In the genomic region with DNA sequence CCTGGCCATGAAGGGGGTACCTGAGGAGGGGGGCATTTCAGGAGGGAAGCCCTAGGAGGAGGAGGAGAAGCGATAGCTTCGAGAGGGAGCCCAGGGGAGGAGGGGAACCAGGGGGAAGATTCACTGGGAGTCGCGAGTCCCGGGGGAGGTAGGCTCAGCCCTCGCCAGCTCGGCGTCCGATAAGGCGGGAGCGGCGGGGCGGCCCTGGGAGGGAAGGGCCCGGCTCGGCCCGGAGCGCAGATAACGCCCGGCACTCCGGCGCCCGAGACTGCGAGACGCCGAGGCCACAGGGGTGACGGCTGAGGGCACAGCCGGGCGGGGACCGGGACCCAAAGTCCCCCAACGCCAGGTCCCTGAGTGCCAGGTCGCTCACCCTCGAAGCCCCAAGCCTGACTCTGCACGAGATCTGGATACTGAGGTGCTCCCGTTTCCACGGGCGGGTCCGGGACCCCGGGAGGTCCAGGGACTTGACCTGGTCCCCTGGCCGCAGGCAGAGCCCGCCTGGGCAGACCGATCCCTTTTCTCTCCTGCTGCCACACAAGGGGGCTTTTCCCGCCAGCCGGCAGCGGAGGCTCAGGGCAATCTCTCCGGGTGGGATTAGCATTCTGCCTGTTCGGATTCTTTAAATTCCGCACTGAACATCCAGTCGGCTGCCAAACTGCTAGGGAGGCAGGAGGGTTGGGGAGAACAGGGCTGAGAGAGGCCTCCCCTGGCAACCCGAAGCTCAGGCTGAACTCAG, we compare ENCODE assay signal across 8 mouse cellular contexts. TPM values are rescaled to one million over a fixed set of nuclear protein-coding genes. Genes with fewer than 3 reads are reported as not detected.
DNase-seq lines count a peak whose midpoint lies in the region; ATAC-seq lines count a peak whose summit lies in the region.

No protein-coding gene starts in this region.

- peak overlapping the region; percentile 91 for H3K4me2 ChIP-seq in limb, embryonic 15.5 days
- H3K4me2 ChIP-seq in midbrain, embryonic 16.5 days (ENCODE audit: low read length) = peak overlapping the region; percentile 74

- H3K9ac ChIP-seq in limb, embryonic 15.5 days = peak overlapping the region; percentile 47
- H3K9ac ChIP-seq in midbrain, embryonic 16.5 days (ENCODE audit: low read depth, low read length) = peak overlapping the region; percentile 60

- ATAC-seq in erythroblast, adult 5-6 weeks (replicated peaks; ENCODE audit: low FRiP score, poor library complexity, severe bottlenecking) = peak; percentile 86
- 0 out of 2 replicates have a peak, but pooled peaks have one; percentile 8 for ATAC-seq in limb, embryonic 15.5 days (ENCODE audit: insufficient number of reproducible peaks, low FRiP score, low TSS enrichment, low read depth)
- ATAC-seq in midbrain, embryonic 16.5 days = 0 out of 2 replicates have a peak, but pooled peaks have one; percentile 39

- H3K27ac ChIP-seq in limb, embryonic 15.5 days = peak overlapping the region; percentile 81
- no peak overlapping the region for H3K27ac ChIP-seq in midbrain, embryonic 16.5 days (ENCODE audit: low read length)

- H3K4me3 ChIP-seq in limb, embryonic 15.5 days = peak overlapping the region; percentile 41
- H3K4me3 ChIP-seq in midbrain, embryonic 16.5 days (ENCODE audit: low read depth, low read length) = peak overlapping the region; percentile 37

- no peaks in the 10 kb centered on the region for H3K36me3 ChIP-seq in limb, embryonic 15.5 days
- no peaks in the 10 kb centered on the region for H3K36me3 ChIP-seq in midbrain, embryonic 16.5 days (ENCODE audit: control insufficient read depth, insufficient read depth, low read length)

- H3K4me1 ChIP-seq in limb, embryonic 15.5 days = peaks cover 41% of the 10 kb centered on the region
- H3K4me1 ChIP-seq in midbrain, embryonic 16.5 days (ENCODE audit: control insufficient read depth, insufficient read depth, low read length) = peaks cover 8% of the 10 kb centered on the region

- no peaks in the 10 kb centered on the region for H3K27me3 ChIP-seq in limb, embryonic 15.5 days
- peaks cover 14% of the 10 kb centered on the region for H3K27me3 ChIP-seq in midbrain, embryonic 16.5 days (ENCODE audit: control insufficient read depth, insufficient read depth, low read depth, low read length)

- no peaks in the 10 kb centered on the region for H3K9me3 ChIP-seq in limb, embryonic 15.5 days
- no peaks in the 10 kb centered on the region for H3K9me3 ChIP-seq in midbrain, embryonic 16.5 days (replicated peaks; ENCODE audit: control insufficient read depth, low read length, poor library complexity, severe bottlenecking)

- intact Hi-C loops in heart, postnatal 36 days (cut with DNase I) = no loop called here

- 2% methylated on average over 47 of the region's 49 CpGs for WGBS in limb, embryonic 15.5 days
- WGBS in midbrain, embryonic 16.5 days = under 1% methylated on average over 48 of the region's 49 CpGs

- peak; percentile 59 for DNase-seq in ovary, adult 18-20 months (ENCODE audit: low spot score)
- DNase-seq in ovary, postnatal 10 days (ENCODE audit: low spot score) = no peak
- DNase-seq in heart, postnatal 36 days = peak; percentile 55 to 68
- peak; percentile 58 to 67 for DNase-seq in urinary bladder, postnatal 4 days (ENCODE audit: low spot score in 2 of 2)
- DNase-seq in right cerebral cortex, postnatal 25 days = no peak

RNA-seq across cellular contexts. Expression of gene Lctl, which starts 32.1 kb away (rescaled TPM):
- not detected in 2 replicates for total RNA-seq in erythroblast, adult 5-6 weeks (2015; ENCODE audit: low replicate concordance)
- total RNA-seq in erythroblast, adult 5-6 weeks (2017; ENCODE audit: low replicate concordance) = not detected in 2 replicates
- total RNA-seq in heart, postnatal 36 days (2021) = not detected
- polyA plus RNA-seq in limb, embryonic 15.5 days (2015; fragmentation: Nextera tagmentation; extraction: Ambion mirVana) = 0.13 TPM in 1 of 2 replicates, not detected in the other
- polyA plus RNA-seq in midbrain, embryonic 16.5 days (2015; fragmentation: Nextera tagmentation; extraction: Ambion mirVana) = not detected in 2 replicates

Comparison
In these comparisons a context has a peak if more than half of its experiments do, and no peak if none do; other contexts are left out.
1. DNase-seq: peak in ovary, adult 18-20 months (single experiment), heart, postnatal 36 days (2 of 2) and urinary bladder, postnatal 4 days (2 of 2); none in ovary, postnatal 10 days (single experiment) and right cerebral cortex, postnatal 25 days (single experiment).
2. ATAC-seq: peak in every context shown above with its lines; median percentile 86 in erythroblast, adult 5-6 weeks; 39 in midbrain, embryonic 16.5 days; 8 in limb, embryonic 15.5 days.